Mouse (Mus musculus) embryonic fibroblast, embryonic 13.5 days (primary cell): ENCODE data around the gene Atp11a. TPM values are rescaled to one million over a fixed set of nuclear protein-coding genes. Genes with fewer than 3 reads are reported as not detected.

ENCODE experiments used
- H3K27ac ChIP-seq: 2 replicates; pipeline ENCODE4 v1.5.1; 2012; ENCODE audit warnings: low read length, control low read depth, inconsistent platforms; ENCODE audit not compliant: insufficient read depth
- H3K4me1 ChIP-seq: 2 replicates; pipeline ENCODE4 v1.6.1; 2011; ENCODE audit warnings: low read length; ENCODE audit not compliant: control insufficient read depth, insufficient read depth
- H3K4me3 ChIP-seq: 2 replicates; pipeline ENCODE4 v1.5.1; 2011; ENCODE audit warnings: mild to moderate bottlenecking, control low read depth, low read length; ENCODE audit not compliant: insufficient read depth
- CTCF ChIP-seq: IDR thresholded peaks from 2 replicates; pipeline ENCODE4 v1.5.1; 2011; ENCODE audit warnings: mild to moderate bottlenecking, control low read depth, low read length, moderate library complexity, borderline replicate concordance; ENCODE audit not compliant: insufficient read depth
- POLR2A ChIP-seq: IDR thresholded peaks from 2 replicates; pipeline ENCODE4 v1.6.1; 2011; ENCODE audit warnings: low read depth, mild to moderate bottlenecking, control low read depth, low read length, moderate library complexity
- polyA plus RNA-seq: library from polyadenylated mRNA; stranded (reverse); fragments of >200 nt; gene quantifications from 2 replicates; pipeline ENCODE4 v1.2.4, GENCODE M21; 2011; ENCODE audit warnings: low read depth; ENCODE audit not compliant: missing spikeins, insufficient read length

The Atp11a gene
- polyA plus RNA-seq, 1 experiment = 66.6 TPM

DNA sequence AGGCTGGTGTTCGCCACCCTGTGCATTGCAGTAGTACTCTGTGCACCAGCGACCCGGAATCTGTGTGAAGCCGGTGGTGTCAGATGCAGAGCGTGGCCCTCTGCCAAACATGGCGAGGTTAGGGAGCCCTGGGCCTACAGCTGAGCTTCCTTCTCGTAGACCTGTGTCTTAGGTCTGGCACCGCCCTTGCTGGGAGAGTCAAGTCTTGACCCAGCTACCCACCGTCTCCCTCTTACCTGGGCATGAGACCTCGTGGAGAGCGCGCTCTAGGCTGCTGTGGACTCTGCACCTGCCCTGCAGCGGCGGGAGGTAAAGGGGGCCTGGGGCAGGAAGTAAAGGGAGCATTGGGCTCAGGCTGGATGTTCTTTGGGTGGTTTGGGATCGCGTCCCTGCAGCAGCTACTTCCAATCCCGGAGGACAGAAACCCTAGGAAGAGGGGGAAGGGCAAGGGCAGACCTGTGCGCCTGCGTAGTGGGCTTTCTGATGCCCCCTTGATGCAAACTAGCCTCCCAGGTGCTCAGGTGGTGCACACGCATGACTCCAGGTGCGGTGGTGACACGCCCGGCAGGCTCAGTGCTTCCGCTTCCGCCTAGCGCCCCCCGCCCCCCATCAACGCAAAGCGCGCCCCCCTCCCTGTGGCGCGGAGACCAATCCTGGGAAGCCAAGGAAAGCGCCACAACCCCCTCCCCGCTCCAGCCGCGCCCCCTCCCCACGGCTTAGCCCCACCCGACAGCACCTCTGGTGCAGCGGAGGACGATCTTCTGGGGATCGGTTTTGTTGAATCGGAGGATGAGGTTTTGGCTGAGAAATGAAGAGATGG is 158.6 kb downstream of the Atp11a start:
- Histone ChIP-seq H3K27ac (no peak overlapping the region), H3K4me1 (no peaks in the 10 kb centered on the region), H3K4me3 (no peak overlapping the region)
- TF ChIP-seq POLR2A (no peak), CTCF (no peak)

DNA sequence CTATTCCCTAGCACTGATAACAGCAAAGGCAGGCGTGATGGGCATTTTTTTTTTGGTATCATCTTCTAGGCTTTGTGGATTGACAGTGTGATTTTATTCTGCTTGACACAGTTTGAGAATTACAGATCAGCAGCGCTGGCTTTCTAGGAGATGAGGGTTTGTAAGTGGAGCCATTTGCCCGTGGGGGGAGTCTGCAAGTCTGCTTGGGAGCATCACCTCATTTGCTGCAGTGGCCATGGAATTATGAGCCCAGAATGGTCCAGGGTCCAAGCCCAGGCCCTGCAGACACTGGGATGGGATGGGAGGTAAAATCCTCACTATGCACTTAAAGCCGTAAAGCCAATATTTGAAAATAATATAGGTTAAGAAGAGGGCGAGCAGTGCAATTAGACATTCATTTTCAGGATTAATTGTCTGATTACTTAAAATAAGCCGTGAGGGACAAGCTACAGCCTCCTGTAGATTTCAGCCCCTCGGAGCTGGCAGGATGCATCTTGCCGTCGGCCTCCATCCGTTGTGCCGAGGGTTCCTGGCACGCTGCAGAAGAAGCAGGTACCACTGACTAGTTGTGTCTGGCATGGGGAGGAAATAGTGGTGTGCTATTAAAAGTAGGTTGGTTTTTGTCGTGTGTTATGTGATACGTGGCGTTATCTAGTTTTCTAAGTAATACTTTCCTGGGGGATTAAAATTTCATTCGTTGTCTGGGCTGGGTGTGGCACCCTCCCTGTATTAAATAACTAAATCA is 159.5 kb downstream of the Atp11a start:
- H3K4me1 ChIP-seq = no peaks in the 10 kb centered on the region
- TF ChIP-seq POLR2A = no peak
- no peak for TF ChIP-seq CTCF
- H3K27ac ChIP-seq = no peak overlapping the region
- H3K4me3 ChIP-seq = no peak overlapping the region

DNA sequence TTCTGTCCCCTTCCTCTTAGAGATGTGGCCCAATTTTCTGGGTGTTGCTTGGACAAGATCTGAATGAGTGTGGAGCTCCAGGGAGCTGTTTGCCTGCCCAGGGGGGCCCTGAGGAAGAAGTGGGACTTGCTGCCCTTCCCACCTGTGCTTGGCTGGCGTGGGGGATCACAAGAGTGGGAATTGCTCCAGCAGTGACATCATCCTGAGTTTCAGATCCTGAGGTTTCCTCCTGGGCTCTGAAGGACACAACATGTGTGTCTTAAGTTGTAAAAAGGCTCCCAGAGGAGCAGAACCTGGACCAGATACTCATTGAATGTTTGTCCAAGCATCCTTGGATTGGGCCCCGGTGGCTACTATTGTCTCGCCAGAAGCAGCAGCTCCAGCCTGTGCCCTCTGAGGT is 160.2 kb downstream of the Atp11a start:
- H3K4me1 ChIP-seq = no peaks in the 10 kb centered on the region
- no peak overlapping the region for H3K4me3 ChIP-seq
- no peak overlapping the region for H3K27ac ChIP-seq
- TF ChIP-seq POLR2A = no peak
- no peak for TF ChIP-seq CTCF

DNA sequence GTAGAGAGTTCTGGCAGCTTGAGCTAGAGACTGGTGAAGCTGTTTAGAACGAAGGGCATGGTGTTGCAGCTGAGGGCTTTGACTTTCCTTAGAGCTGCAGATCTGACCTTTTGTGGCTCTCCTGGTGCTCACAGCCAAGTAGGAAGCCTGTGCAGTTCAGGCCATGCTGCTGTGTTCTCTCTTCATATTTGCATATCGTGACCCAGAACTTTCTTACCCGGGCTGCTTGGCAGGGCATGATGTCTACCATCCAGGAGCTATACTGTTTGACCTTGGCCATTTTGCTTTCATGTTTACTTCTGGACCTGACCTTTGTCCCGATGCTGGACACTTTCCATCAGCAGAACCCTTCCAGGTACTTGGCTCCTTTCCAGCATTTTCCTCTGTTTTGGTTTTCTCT is 161.0 kb downstream of the Atp11a start:
- no peak for TF ChIP-seq POLR2A
- TF ChIP-seq CTCF = no peak
- Histone ChIP-seq H3K4me3 (no peak overlapping the region), H3K4me1 (no peaks in the 10 kb centered on the region), H3K27ac (no peak overlapping the region)

Other genes with a start within 250 kb of the Atp11a start
- gene Spaca7, start 184.0 kb upstream of the Atp11a start, polyA plus RNA-seq = not detected in 2 replicates
- 31.0 and 35.0 TPM in 2 replicates for gene Tubgcp3, start 84.8 kb upstream of the Atp11a start, polyA plus RNA-seq
- 3.0 and 6.8 TPM in 2 replicates for gene Mcf2l, start 116.8 kb downstream of the Atp11a start, polyA plus RNA-seq